Mouse (Mus musculus): Measurements from ENCODE around the gene Gm14137. TPM values are rescaled to one million over a fixed set of nuclear protein-coding genes. Genes with fewer than 3 reads are reported as not detected.

Gm14137 gene
- polyA plus RNA-seq, 1 experiment: not detected

GRCm38 (mm10) chr2:119208344-119209175 is 34.3 kb downstream of the Gm14137 start, which contains the start of the genes Zfyve19 and Dnajc17:
Gene Zfyve19 (plus strand): TSS chr2:119208617.
Gene Dnajc17 (minus strand): TSS chr2:119208795.
- Histone ChIP-seq H3K4me3 (replicated peaks; ENCODE audit: insufficient read depth, low read depth, low read length) (peak within 1 kb of the TSS; percentile 74), H3K27ac (ENCODE audit: insufficient read depth, low read length) (peak within 1 kb of the TSS; percentile 57), H3K4me1 (ENCODE audit: control insufficient read depth, insufficient read depth, low read length) (no peaks in the 10 kb centered on the region; the same call in 1 of the 2 replicates), H3K27me3 (ENCODE audit: control insufficient read depth, insufficient read depth, low read length) (no peaks in the 10 kb centered on the region)
- peak; percentile 95 to 97 for DNase-seq
- under 1% methylated on average over 51 of the region's 51 CpGs for WGBS
- TF ChIP-seq POLR2A (IDR thresholded peaks at IDR 0.05; ENCODE audit: borderline replicate concordance, insufficient read depth, low read length) (peak; percentile 85), CTCF (IDR thresholded peaks at IDR 0.05; ENCODE audit: borderline replicate concordance, insufficient read depth, low read depth, low read length) (no peak)

GRCm38 (mm10) chr2:119209176-119209507 is 34.8 kb downstream of the Gm14137 start:
- peak overlapping the region; percentile 72 for H3K4me3 ChIP-seq (replicated peaks; ENCODE audit: insufficient read depth, low read depth, low read length)
- H3K27me3 ChIP-seq (ENCODE audit: control insufficient read depth, insufficient read depth, low read length): no peaks in the 10 kb centered on the region
- H3K27ac ChIP-seq (ENCODE audit: insufficient read depth, low read length): no peak overlapping the region
- no peaks in the 10 kb centered on the region; the same call in 1 of the 2 replicates for H3K4me1 ChIP-seq (ENCODE audit: control insufficient read depth, insufficient read depth, low read length)
- no peak for DNase-seq
- TF ChIP-seq POLR2A (IDR thresholded peaks at IDR 0.05; ENCODE audit: borderline replicate concordance, insufficient read depth, low read length) (no peak), CTCF (IDR thresholded peaks at IDR 0.05; ENCODE audit: borderline replicate concordance, insufficient read depth, low read depth, low read length) (no peak)
- WGBS: under 1% methylated on average over 13 of the region's 13 CpGs

Other genes with a start within 250 kb of the Gm14137 start
- gene Chst14, start 248.0 kb upstream of the Gm14137 start, polyA plus RNA-seq (2012; rRNA removed): 4.2 and 4.4 TPM in 2 replicates
- 33.0 and 34.3 TPM in 2 replicates for gene Ccdc32, start 145.1 kb upstream of the Gm14137 start, polyA plus RNA-seq (2012; rRNA removed)
- gene Rpusd2, start 139.7 kb upstream of the Gm14137 start, polyA plus RNA-seq (2012; rRNA removed): 5.5 and 6.2 TPM in 2 replicates
- gene Knl1, start 127.4 kb upstream of the Gm14137 start, polyA plus RNA-seq (2012; rRNA removed): 0.02 and 0.03 TPM in 2 replicates
- gene Rad51, start 61.7 kb upstream of the Gm14137 start, polyA plus RNA-seq (2012; rRNA removed): 3.0 and 3.3 TPM in 2 replicates
- 95.0 and 104 TPM in 2 replicates for gene Rmdn3, start 17.5 kb upstream of the Gm14137 start, polyA plus RNA-seq (2012; rRNA removed)
- gene Gchfr, start 6.7 kb upstream of the Gm14137 start, polyA plus RNA-seq (2012; rRNA removed): 7.5 and 9.6 TPM in 2 replicates
- gene Zfyve19, start 34.1 kb downstream of the Gm14137 start, polyA plus RNA-seq (2012; rRNA removed): 62.7 and 65.6 TPM in 2 replicates
- 23.0 and 23.7 TPM in 2 replicates for gene Dnajc17, start 34.3 kb downstream of the Gm14137 start, polyA plus RNA-seq (2012; rRNA removed)
- not detected in 2 replicates for gene Ppp1r14d, start 55.4 kb downstream of the Gm14137 start, polyA plus RNA-seq (2012; rRNA removed)
- gene Spint1, start 62.9 kb downstream of the Gm14137 start, polyA plus RNA-seq (2012; rRNA removed): 0.61 and 1.2 TPM in 2 replicates
- gene Rhov, start 96.8 kb downstream of the Gm14137 start, polyA plus RNA-seq (2012; rRNA removed): 8.4 and 10.4 TPM in 2 replicates
- 37.8 and 38.8 TPM in 2 replicates for gene Vps18, start 114.2 kb downstream of the Gm14137 start, polyA plus RNA-seq (2012; rRNA removed)
- 3.1 and 4.1 TPM in 2 replicates for gene Dll4, start 151.3 kb downstream of the Gm14137 start, polyA plus RNA-seq (2012; rRNA removed)
- 8.1 and 9.8 TPM in 2 replicates for gene Chac1, start 176.7 kb downstream of the Gm14137 start, polyA plus RNA-seq (2012; rRNA removed)